Mouse (Mus musculus): ENCODE measurements around the gene Syt1.

DNA sequence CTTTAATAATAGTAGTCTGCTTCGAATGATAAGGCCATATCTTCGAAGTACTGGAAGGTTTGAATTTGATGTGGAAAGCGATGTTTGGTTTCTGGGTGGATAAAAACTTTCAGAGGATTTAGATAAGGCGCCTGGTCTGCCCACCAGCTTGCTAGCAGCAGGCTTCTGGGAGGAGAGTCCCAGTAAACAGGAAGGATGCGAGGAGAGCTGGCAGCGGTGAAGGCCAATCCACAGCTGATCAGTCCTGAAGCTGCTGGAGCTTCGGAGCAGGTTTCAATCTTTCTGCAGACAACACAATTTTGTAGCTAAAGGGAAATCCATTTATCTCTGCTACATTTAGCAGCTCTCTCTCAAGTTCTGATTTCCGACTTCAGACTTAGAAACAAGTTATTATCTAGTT lies 358.7 kb downstream of the Syt1 start:
- TF ChIP-seq CTCF (IDR thresholded peaks at IDR 0.05; ENCODE audit: borderline replicate concordance, extremely low read depth, insufficient read depth, insufficient read length) = no peak
- no peak for TF ChIP-seq POLR2A (IDR thresholded peaks at IDR 0.05; ENCODE audit: borderline replicate concordance, extremely low read depth, insufficient read depth, insufficient read length, poor library complexity, severe bottlenecking)
